Mouse (Mus musculus) layer of hippocampus, postnatal 10 days (tissue): ENCODE measurements around the gene Gadd45gip1. TPM values are rescaled to one million over a fixed set of nuclear protein-coding genes. Genes with fewer than 3 reads are reported as not detected.

Experiments used
- DNase-seq, 2 experiments: peaks; one replicate each; pipeline ENCODE4 v3.0.0; 2021; ENCODE audit warnings: low spot score in 2 of 2
- total RNA-seq, 2 experiments: library from RNA; stranded (reverse); gene quantifications; 2 replicates each; pipeline ENCODE4 v1.2.3; 2021

Gadd45gip1 gene
- total RNA-seq, 2 experiments from 2014 or later, result 18.6 to 19.8 TPM

DNA sequence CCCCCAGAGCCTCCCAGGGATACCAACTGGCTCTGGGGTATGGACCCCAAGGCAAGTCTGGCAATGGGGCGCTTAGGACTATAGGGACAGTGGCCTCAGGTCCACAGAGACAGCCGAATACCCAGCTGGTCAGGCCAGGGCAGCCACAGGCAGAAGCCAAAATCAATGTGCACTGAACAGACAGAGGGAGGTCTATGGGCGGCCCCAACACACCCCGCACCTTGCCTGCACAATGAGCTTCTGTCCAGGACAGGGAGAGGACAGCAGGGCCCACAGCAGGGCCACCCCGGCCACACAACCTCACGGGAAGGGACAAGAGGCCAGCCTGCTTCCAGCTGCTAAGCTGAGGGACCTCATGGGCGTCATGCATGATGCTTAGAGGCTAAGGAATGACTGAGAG is 36.8 kb upstream of the Gadd45gip1 start:
- DNase-seq, result peak; percentile 65 to 73

DNA sequence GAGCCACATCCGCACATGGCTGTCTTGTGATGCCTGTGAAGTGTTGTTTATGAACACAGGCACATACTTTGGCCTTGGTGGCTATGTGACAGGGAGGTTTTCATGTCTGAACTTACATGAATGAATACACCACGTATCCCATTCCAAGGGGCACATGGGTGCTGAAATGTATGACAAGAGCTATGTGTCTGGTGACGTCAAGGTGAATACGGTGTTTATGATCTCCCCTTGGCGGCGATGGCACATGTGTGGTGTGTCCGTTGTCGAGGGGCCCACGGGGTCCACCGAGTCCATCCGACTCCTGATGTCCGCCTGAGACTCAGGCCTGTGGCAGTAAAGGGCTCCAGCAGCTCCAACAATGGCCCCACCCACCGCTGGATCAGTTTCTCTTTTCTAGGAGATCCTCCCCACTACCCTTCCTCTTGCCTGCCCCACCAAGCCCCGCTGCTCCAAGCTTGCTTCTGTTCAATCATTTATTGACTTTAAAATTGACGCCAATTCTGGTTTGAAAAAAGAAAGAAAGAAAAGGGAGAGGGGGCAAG is 34.0 kb upstream of the Gadd45gip1 start:
- peak; percentile 40 to 48 for DNase-seq

DNA sequence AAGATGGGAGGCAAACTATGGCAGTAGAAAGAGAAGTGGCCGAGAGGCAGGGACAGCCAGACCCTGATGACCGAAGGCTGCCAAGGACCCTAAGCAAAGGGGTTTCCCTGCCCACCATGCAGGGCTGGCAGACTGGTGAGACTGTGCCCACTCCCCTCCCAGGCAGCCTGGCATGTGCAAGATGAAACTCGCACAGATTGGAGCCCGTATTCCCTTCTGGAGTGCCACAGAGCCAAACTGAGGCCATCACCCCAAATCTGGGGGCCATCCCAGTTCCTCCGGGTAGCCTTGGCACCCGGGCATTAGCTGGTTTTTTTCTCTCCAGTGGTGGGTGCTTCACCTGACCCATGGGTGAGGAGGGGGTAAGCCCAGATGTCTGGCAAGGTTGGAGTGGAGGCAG is 33.4 kb upstream of the Gadd45gip1 start:
- DNase-seq, result peak; percentile 72 to 77

DNA sequence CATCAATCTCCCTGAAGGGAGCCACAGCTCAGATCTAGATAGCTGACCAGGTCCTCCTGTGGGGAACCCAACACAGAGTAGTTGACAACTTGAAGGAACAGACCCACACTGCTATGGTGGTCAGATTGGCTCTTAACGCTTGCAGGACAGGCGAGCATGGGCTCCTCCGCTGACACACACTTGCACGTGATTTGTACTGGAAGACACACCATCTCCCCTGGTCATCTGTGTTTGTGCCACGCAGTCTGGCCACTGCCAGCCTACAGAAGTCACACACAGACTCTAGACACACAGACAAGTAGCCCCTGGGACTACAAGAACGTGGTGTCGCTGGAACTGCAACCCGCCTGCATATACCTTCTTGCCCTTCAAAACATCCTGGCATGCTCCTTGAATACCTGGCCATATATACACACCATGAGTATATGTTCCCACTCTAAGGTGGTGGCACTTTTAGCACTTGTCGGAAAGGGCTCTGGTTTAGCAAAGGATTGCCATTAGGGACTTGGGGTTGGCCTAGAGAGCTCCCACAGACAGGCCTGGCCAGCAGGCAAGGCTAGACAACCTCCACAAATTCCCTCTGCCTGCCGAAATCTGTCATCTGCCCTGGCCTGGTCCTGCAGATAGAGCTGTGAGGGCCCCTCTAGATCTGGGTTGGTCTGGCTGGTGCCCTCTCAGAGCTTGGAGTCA is 32.7 kb upstream of the Gadd45gip1 start:
- no peak for DNase-seq

DNA sequence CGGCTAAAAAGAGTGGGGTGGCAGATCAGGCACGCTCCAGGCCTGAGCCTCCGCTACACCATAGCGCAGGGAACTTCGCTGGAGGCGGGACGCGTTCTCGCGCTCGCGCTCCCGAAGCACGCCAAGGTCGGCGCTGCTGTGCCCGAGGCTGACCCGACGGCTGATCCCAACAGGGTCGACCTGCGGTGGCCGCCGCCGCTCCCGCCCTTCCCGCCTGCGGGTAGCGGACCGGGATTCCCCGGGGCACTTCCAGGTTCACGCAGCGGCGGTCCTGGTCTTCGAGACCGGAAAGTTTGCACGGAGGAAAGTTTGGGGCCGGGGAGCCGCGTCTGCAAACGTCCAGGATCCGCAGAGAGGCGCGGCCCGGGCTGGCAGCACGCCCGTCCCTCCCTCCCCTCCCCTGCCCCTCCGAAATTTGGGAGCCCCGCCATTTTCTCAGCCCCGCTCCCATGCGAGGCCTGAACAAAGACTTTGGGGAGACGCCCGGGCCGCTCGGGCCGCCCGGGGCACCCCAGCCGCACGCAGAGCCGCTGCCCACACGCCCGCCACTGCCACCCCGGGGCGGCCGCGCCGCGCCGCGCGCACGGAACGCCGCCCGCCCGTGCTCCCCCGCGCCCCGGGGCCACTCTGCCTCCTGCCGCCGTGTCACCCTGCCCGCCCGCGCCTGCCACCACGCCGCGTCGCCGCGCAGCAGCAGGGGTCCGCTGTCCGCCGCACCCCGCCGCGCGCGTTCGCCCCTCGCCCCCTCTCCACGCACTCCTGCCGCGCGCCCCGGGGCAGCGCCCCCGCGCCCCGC is 32.0 kb upstream of the Gadd45gip1 start:
- DNase-seq, result peak; percentile 68 to 77

DNA sequence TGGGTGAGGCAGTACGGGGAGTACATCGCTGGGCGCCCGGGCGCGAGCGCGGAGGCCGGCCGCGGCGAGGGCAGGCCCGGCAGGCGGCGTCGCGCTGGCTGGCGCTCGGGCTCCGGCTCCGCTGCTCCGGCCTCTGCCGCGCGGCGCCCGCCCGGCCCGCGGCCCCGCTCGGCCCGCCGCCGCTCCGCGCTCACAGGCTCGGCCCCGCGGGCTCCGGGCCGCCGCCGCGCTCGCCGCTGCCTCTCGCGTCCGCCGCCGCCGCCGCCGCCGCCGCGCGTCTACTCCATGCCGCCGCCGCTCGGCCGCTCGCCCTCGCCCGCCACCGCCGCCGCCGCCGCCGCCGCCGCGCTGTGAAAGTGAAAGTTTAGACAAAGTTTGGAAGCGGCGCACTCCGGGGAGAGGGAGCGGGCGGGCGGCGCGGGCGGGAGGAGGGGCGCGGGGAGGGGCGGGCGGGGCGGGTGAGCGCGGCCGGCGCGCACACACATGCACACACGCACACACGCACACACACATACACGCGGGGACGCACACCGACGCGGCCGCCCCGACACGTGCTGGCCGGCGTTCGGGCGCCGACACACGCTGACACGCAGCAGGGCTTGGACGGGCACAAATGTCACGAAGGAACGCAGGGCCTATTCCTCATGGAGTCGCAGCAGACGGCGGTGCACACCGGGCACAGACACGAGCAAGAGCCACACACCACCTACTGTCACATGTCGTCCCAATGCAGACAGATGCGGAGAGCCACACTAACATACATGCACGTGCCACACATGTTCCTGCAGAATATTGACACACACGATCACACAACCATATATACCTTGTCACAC is 31.1 kb upstream of the Gadd45gip1 start, which contains the start of gene Nfix:
Nfix (minus strand) TSS at position 346 of the 833 bp plus-strand sequence.
- DNase-seq, result peak; percentile 68 to 72

DNA sequence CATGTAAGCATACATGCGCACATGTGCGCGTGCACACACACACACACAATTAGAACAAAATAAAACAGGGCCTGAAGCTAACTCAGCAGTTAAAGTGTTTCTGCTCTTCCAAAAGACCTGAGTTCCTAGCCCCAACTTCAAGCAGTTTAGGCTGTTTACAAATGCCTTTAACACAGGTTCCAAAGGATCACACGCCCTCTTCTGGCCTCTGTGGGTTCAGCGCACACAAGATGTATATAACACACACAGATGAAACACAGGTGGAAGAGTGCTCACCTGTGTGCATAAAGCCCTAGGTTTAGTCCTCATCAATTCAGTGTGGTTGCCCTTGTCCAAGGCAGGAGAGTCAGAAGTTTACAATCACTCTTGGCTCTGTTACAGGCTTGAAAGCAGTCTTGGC is 25.3 kb upstream of the Gadd45gip1 start:
- DNase-seq, result no peak

DNA sequence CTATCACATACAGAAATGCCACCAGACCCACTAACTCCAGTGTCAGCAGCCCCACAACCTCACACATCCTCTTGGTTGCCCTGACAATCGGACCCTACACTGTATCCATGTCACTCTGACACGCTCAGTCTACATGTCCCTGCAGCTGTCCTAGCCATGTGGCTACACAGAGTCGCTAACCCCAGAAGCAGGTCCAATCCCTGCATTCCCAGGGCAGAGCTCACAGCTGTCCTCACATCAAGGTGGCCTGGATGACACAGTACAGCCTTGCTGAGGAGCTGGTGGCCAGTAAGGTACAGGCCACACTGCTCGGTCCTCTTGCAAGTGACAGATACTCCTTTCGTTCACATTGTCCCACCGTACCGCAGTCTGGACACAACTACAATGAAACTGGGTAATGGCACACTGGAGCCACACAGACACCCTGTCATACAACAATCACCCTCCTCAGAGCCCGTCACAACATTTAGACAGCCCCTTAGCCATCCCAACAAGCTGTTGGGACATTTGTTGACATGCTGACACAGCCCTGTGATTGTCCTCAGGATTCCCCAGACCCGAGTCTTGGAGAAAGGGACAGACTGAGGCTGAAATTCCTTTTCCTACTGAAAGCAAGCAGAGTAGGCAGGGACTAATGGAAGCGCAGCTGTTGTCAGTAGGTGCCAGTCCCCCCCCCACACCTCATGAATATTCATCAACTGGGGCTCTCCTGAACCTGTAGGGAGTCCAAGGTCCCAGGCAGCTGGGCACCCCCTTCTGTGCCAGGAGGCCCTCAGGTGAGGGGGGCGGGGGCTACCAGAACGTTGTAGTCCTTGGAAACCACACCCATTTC is 22.0 kb upstream of the Gadd45gip1 start:
- DNase-seq, result no peak

DNA sequence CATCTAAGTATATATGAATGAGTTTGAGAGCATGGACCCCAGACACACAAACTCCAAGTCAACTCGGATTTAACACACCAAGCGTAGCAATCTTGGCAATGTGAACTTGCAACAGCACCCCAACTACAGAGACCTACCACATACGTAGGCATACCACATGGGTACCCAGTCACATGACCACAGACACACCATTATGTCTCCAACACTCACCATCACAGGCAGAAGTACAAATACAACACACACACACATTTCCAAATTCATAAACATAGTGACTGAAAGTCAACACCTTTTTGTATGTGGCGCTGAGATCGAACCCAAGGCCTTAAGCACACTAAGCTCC is 21.4 kb upstream of the Gadd45gip1 start:
- DNase-seq, result no peak

DNA sequence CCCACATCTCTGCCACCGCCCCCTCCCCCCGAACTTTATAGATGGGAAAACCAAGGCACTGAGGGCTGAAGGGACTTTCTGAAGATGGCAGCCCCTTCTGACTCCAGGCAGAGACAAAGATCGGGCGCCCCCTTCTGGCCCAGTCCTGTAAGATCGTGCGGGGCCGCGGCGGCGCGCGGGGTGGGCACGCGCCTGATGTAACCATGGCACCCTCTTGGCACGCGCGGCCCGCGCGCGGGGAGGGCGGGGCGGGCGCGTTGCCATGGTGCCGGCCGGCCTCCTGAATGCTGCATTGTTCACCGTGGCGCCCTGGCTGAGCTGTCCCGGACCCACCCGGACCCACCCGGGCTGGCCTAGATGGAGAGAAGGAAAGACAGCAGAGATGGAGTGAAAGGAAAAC is 20.4 kb upstream of the Gadd45gip1 start:
- DNase-seq, result peak; percentile 100

DNA sequence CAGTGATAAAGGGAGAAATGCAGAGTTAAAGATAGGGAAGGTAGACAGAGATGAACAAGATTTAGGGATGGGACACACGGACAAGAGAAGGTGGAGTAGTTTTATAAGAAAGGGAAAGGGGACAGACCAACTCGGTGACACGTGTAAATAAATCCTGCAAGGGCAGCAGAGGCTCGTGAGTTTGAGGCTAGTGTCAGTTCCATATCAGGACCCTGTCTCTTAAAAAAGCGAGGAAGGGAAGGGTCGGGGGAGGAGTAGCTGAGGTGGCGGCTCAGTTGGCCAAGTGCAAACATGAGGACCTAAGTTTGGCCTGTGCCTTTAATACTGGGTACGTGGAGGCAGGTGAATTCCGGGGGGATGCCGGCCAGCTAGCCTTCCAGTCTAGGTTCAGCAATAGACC is 20.0 kb upstream of the Gadd45gip1 start:
- DNase-seq, result no peak

DNA sequence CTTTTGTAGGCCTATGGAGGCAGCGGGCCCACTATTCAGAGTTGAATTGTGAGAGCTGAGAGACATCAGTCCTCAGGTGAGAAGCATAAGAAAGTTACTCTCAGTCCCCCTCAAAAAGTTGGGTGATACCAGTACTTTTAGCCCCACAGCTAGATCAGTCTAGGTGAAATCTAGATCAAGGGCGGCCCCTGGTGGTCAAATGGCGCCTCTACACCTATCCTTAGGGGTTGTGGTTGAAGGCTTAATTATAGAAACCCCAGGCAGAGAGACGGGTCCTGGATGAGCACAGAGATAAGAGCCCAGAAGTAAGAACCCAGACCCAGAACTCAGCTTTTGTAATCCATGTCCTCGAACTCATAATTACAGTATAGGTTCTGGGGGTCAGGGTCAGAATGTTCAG is 18.3 kb upstream of the Gadd45gip1 start:
- DNase-seq, result peak; percentile 92 to 93

DNA sequence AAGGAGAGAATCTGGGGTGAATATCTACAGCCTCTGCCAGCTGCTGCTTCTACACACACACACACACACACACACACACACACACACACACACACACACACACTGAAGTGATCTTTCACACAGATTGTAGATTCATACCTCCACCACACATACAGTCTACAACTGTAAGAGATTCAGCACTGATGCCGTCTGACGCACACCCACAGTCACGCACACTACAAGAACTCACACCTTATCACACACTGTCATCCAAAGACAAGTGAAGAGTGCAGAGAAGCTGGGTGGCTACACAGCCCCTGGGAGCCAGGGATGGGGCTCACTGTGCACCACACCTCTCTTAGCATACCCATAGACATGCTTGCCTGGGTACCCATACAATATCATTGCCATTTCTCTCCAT is 17.5 kb upstream of the Gadd45gip1 start:
- peak in 1 of 2 experiments; percentile 19 for DNase-seq

DNA sequence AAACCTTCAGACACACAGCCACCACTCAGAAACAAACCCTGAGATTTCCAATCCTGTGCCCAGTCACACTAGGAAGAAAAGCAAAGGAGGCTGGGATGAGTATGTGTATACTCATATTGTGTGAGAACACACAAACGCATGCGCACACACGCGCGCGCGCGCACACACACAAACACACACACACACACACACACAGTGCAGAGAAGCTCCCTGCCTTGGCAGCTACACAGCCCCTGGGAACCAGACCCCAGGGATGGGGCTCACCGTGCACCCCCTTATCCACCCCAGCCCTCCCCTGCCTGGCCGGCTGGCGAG is 17.1 kb upstream of the Gadd45gip1 start:
- no peak for DNase-seq

DNA sequence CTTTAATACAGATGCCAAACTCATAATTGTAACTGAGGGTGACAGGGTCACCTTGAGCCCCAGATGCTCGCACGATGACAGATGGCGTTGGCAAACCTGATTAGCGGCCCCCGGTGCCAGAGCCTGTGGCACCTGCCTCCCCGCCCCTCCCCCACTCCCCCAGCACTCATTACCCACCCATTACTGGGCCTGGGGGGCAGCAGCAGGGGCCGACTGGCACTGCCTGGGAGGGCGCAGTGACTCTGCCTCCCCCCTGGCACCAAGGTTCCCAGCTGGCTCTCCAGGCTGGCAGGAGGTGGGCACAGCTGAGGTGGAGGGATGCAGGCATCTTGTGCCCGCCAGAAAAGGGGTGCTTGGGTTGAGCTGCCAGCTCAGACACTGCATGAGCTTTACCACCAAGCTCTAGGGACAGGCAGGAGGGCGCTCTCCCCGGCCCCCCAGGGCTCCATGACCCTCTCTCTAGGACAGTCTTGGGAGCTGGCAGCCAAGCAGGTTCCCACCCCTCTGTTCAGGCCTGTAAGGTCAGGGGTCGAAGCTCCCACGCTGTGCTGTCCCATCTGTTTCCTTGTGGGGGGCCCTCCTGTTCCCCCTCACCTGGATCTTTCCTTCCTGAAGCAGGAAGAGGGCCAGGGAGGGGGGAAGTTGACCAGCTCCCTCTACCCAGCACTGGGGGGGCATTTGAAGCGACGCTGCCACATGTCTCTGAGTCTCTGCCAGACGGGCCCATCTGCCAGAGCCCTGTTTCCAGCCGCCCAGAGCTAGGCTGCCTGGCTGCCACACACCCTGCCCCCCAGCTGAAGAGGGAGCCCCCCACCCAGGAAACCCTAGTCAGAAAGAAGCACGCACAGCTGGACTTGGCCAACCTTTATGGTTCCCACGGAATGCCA is 16.5 kb upstream of the Gadd45gip1 start:
- DNase-seq, result peak; percentile 72 to 76

DNA sequence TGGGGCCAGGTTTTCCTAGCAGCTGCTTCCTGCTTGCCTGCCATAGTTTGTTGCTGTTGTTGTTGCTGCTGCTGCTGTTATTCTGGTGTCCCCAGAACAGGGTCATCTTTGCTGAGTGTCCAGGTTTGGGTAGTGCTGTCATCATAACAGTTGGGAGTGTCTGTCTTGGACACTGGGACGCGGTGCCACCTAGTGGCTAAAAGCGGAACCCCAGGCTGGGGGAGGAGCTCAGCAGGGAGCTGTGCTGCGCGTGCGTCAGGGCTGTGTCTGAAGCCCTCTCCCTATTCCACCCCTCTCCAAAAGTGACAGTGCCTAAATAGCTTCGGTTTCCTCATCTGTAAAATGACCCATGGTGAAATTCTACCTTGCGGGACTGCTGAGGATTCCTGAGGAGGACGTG is 15.8 kb upstream of the Gadd45gip1 start:
- peak; percentile 99 to 100 for DNase-seq

DNA sequence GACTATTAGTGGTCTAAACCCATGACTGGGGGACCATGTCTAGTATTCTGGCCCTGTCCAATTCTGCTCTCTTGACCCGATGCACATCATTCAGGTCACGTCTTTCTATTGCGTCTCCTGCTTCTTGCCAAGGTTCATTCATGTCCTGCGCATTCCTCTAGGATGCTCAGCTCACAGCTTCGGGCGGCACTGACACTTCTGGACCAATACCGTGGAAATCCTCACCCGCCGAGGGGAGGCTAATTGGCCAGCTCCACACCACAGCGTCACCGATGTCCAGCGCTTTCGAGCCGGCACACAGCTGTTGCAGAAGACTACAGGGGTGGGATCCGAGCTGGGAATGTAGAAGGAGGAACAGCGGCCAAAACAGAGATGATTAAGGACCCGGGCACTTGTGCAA is 15.2 kb upstream of the Gadd45gip1 start:
- DNase-seq, result peak in 1 of 2 experiments; percentile 17

DNA sequence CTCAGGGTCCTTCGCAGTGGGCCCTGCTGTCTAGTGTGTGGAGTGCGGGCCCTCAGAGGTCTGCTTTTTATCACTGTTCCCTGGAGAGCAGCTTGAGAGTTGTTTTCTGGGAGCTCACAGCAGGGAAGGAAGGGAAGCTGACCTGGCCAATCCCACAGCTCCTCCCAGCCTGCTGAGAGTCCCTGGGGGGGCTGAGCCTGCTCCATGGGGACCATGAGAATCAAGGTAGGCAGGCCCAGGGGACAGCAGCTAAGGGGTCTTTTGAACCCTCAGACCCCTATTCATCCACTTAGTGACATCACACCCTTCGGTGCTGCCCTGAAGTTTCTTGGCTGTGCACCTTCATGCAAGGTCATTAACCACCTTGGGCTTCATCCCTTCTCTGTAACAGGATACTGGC is 8.6 kb upstream of the Gadd45gip1 start, which contains the start of gene Dand5:
Dand5 (minus strand) TSS at position 101 of the 400 bp plus-strand sequence.
- DNase-seq, result no peak

DNA sequence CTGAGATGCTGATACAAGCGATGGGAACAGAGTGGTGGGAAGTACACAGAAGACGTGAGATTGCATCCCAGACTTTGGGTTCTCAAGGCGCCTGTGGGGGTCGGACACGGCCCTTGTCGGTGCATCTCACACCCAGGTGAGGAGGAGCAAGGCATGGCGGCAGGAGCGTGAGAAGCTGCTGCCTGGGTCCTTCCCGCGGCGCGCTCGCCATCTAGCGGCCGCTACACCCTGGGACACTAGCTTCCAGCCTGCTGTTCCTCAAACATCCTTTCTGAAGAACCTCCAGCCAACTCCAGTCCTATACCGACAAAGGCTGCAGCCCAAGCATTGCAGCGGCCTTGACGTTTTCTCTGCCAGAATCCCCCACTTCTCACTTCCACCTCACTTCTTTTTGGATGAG is 7.7 kb upstream of the Gadd45gip1 start:
- DNase-seq, result peak; percentile 59 to 76

DNA sequence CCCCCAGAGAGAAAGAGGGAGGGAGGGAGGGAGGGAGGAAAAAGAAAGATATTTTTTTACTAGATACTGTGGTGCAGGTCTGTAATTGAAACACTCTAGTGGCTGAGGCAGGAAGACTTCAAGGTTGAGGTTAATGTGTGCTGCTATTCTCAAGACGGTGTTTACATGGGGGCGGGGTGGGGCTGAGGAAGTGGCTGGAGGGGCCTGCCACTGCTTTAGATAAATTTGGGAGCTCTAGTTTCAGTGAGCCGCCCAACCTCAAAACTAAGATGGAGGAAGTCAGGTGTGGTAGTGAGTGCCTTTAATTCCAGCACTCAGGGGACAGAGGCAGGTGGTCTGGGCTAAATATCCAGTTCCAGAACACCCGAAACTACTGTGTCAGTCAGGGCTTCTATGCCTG is 5.7 kb upstream of the Gadd45gip1 start:
- DNase-seq, result no peak
